ENCODE assay signal across 8 mouse cellular contexts in the genomic region with DNA sequence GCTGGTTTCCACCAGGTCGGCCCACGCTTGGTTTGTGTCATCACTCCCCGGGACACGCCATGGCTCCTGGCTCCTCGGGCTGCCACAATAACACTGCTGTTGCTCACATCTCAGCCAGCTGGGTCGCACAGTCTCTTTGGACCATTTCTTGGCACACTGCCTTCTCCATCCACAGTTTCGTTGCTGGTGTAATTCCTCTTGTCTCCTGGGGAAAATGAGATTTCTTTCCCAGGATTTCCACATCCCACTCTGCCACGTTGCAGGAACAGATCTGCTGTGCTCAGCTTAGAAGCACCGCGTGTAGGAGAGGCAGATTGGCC. TPM values are rescaled to one million over a fixed set of nuclear protein-coding genes. Genes with fewer than 3 reads are reported as not detected.
DNase-seq lines count a peak whose midpoint lies in the region; ATAC-seq and TF ChIP-seq lines count a peak whose summit lies in the region.

No protein-coding gene starts in this region.

- WGBS in forebrain, embryonic 13.5 days: 11% methylated on average over 10 of the region's 10 CpGs
- 11% methylated on average over 10 of the region's 10 CpGs for WGBS in heart, embryonic 15.5 days
- WGBS in lung, embryonic 14.5 days: 11% methylated on average over 10 of the region's 10 CpGs

- peak overlapping the region; percentile 100 for H3K9ac ChIP-seq in forebrain, embryonic 13.5 days
- peak overlapping the region; percentile 100 for H3K9ac ChIP-seq in heart, embryonic 15.5 days
- H3K9ac ChIP-seq in lung, embryonic 14.5 days: peak overlapping the region; percentile 99

- H3K27me3 ChIP-seq in forebrain, embryonic 13.5 days: no peaks in the 10 kb centered on the region
- no peaks in the 10 kb centered on the region for H3K27me3 ChIP-seq in heart, embryonic 15.5 days
- no peaks in the 10 kb centered on the region for H3K27me3 ChIP-seq in lung, embryonic 14.5 days (ENCODE audit: insufficient read depth, low read length)

- peaks cover 17% of the 10 kb centered on the region for H3K4me1 ChIP-seq in forebrain, embryonic 13.5 days
- H3K4me1 ChIP-seq in heart, embryonic 15.5 days (replicated peaks): peaks cover 18% of the 10 kb centered on the region
- H3K4me1 ChIP-seq in lung, embryonic 14.5 days (ENCODE audit: insufficient read depth): peaks cover 7% of the 10 kb centered on the region; the same call in 1 of the 2 replicates

- TF ChIP-seq CTCF in lung, embryonic 14.5 days (IDR thresholded peaks at IDR 0.05; ENCODE audit: low read depth): peak; percentile 29

- H3K4me3 ChIP-seq in forebrain, embryonic 13.5 days: peak overlapping the region; percentile 98
- peak overlapping the region; percentile 99 for H3K4me3 ChIP-seq in heart, embryonic 15.5 days
- peak overlapping the region; percentile 98 for H3K4me3 ChIP-seq in lung, embryonic 14.5 days (ENCODE audit: low read depth, low read length)

- DNase-seq in urinary bladder, adult 2 months (ENCODE audit: low spot score): peak; percentile 52
- DNase-seq in urinary bladder, postnatal 10 days (ENCODE audit: low spot score): no peak
- DNase-seq in kidney, postnatal 36 days: peak; percentile 70 to 71
- peak; percentile 91 for DNase-seq in lung, embryonic 14.5 days
- DNase-seq in retina, postnatal 1 day: peak; percentile 74

- H3K27ac ChIP-seq in forebrain, embryonic 13.5 days: peak overlapping the region; percentile 99
- peak overlapping the region; percentile 100 for H3K27ac ChIP-seq in heart, embryonic 15.5 days
- peak overlapping the region; percentile 99 for H3K27ac ChIP-seq in lung, embryonic 14.5 days (ENCODE audit: low read depth)

- H3K4me2 ChIP-seq in forebrain, embryonic 13.5 days: peak overlapping the region; percentile 74
- H3K4me2 ChIP-seq in heart, embryonic 15.5 days: peak overlapping the region; percentile 95
- peak overlapping the region; percentile 99 for H3K4me2 ChIP-seq in lung, embryonic 14.5 days

- no peaks in the 10 kb centered on the region for H3K9me3 ChIP-seq in forebrain, embryonic 13.5 days (replicated peaks)
- H3K9me3 ChIP-seq in heart, embryonic 15.5 days (replicated peaks): no peaks in the 10 kb centered on the region
- no peaks in the 10 kb centered on the region for H3K9me3 ChIP-seq in lung, embryonic 14.5 days (ENCODE audit: low read depth, low read length)

- peak; percentile 27 for ATAC-seq in forebrain, embryonic 13.5 days
- ATAC-seq in heart, embryonic 15.5 days (replicated peaks; ENCODE audit: insufficient number of reproducible peaks, insufficient read depth, low FRiP score, low read depth): no peak
- peak; percentile 25; the same call in 1 of the 2 replicates for ATAC-seq in lung, embryonic 14.5 days (ENCODE audit: insufficient read depth)
- no peak for ATAC-seq in monocyte, adult 5-6 weeks (replicated peaks; ENCODE audit: insufficient number of reproducible peaks, low FRiP score, low TSS enrichment, poor library complexity, severe bottlenecking)

- H3K36me3 ChIP-seq in forebrain, embryonic 13.5 days (ENCODE audit: poor library complexity, severe bottlenecking): no peaks in the 10 kb centered on the region
- no peaks in the 10 kb centered on the region for H3K36me3 ChIP-seq in heart, embryonic 15.5 days
- H3K36me3 ChIP-seq in lung, embryonic 14.5 days (ENCODE audit: insufficient read depth): peaks cover 3% of the 10 kb centered on the region; the same call in 1 of the 2 replicates

RNA-seq across cellular contexts. Expression of gene Ubtf, which starts 1.1 kb away (rescaled TPM):
- 45.7 and 61.5 TPM in 2 replicates for polyA plus RNA-seq in urinary bladder, adult 2 months (2012; rRNA removed)
- polyA plus RNA-seq in forebrain, embryonic 13.5 days (2015; fragmentation: Nextera tagmentation; extraction: Ambion mirVana): 96.1 and 98.8 TPM in 2 replicates
- 51.0 and 60.2 TPM in 2 replicates for polyA plus RNA-seq in heart, embryonic 15.5 days (2015; fragmentation: Nextera tagmentation; extraction: Ambion mirVana)
- 86.0 and 93.8 TPM in 2 replicates for polyA plus RNA-seq in lung, embryonic 14.5 days (2014; fragmentation: Nextera tagmentation; extraction: Ambion mirVana)
- 160 to 166 TPM (median 161 TPM) in 3 replicates for total RNA-seq in monocyte, adult 5-6 weeks (2017)

RNA-seq across cellular contexts. Expression of gene Atxn7l3, which starts 24.2 kb away (rescaled TPM):
- polyA plus RNA-seq in urinary bladder, adult 2 months (2012; rRNA removed): 36.5 and 38.6 TPM in 2 replicates
- polyA plus RNA-seq in forebrain, embryonic 13.5 days (2015; fragmentation: Nextera tagmentation; extraction: Ambion mirVana): 21.8 and 22.7 TPM in 2 replicates
- 6.8 and 8.9 TPM in 2 replicates for polyA plus RNA-seq in heart, embryonic 15.5 days (2015; fragmentation: Nextera tagmentation; extraction: Ambion mirVana)
- polyA plus RNA-seq in lung, embryonic 14.5 days (2014; fragmentation: Nextera tagmentation; extraction: Ambion mirVana): 17.4 TPM in 2 replicates
- total RNA-seq in monocyte, adult 5-6 weeks (2017): 29.9 to 43.6 TPM (median 29.9 TPM) in 3 replicates

RNA-seq across cellular contexts. Expression of gene Tmub2, which starts 35.9 kb away (rescaled TPM):
- 50.8 and 57.6 TPM in 2 replicates for polyA plus RNA-seq in urinary bladder, adult 2 months (2012; rRNA removed)
- 63.2 and 69.6 TPM in 2 replicates for polyA plus RNA-seq in forebrain, embryonic 13.5 days (2015; fragmentation: Nextera tagmentation; extraction: Ambion mirVana)
- 36.4 and 43.1 TPM in 2 replicates for polyA plus RNA-seq in heart, embryonic 15.5 days (2015; fragmentation: Nextera tagmentation; extraction: Ambion mirVana)
- polyA plus RNA-seq in lung, embryonic 14.5 days (2014; fragmentation: Nextera tagmentation; extraction: Ambion mirVana): 48.8 and 49.9 TPM in 2 replicates
- 25.7 to 34.3 TPM (median 26.5 TPM) in 3 replicates for total RNA-seq in monocyte, adult 5-6 weeks (2017)

RNA-seq across cellular contexts. Expression of gene Slc4a1, which starts 45.4 kb away (rescaled TPM):
- 0.01 TPM in 1 of 2 replicates, not detected in the other for polyA plus RNA-seq in urinary bladder, adult 2 months (2012; rRNA removed)
- polyA plus RNA-seq in forebrain, embryonic 13.5 days (2015; fragmentation: Nextera tagmentation; extraction: Ambion mirVana): 2.6 and 6.5 TPM in 2 replicates
- 20.2 and 31.9 TPM in 2 replicates for polyA plus RNA-seq in heart, embryonic 15.5 days (2015; fragmentation: Nextera tagmentation; extraction: Ambion mirVana)
- 6.0 and 6.9 TPM in 2 replicates for polyA plus RNA-seq in lung, embryonic 14.5 days (2014; fragmentation: Nextera tagmentation; extraction: Ambion mirVana)
- total RNA-seq in monocyte, adult 5-6 weeks (2017): 2.2 to 10.4 TPM (median 8.0 TPM) in 3 replicates

RNA-seq across cellular contexts. Expression of gene Asb16, which starts 52.1 kb away (rescaled TPM):
- polyA plus RNA-seq in urinary bladder, adult 2 months (2012; rRNA removed): 0.63 and 0.65 TPM in 2 replicates
- polyA plus RNA-seq in forebrain, embryonic 13.5 days (2015; fragmentation: Nextera tagmentation; extraction: Ambion mirVana): not detected in 2 replicates
- polyA plus RNA-seq in heart, embryonic 15.5 days (2015; fragmentation: Nextera tagmentation; extraction: Ambion mirVana): 0.05 and 0.06 TPM in 2 replicates
- 0.08 TPM in 1 of 2 replicates, not detected in the other for polyA plus RNA-seq in lung, embryonic 14.5 days (2014; fragmentation: Nextera tagmentation; extraction: Ambion mirVana)
- total RNA-seq in monocyte, adult 5-6 weeks (2017): not detected in 3 replicates

Comparison
In these comparisons a context has a peak if more than half of its experiments do, and no peak if none do; other contexts are left out.
1. ATAC-seq: peak in forebrain, embryonic 13.5 days (single experiment) and lung, embryonic 14.5 days (single experiment); none in heart, embryonic 15.5 days (single experiment) and monocyte, adult 5-6 weeks (single experiment).
2. Peak in every context shown above with its lines, with median percentiles within 50 percentile points of each other: H3K27ac ChIP-seq, H3K4me2 ChIP-seq, H3K4me3 ChIP-seq and H3K9ac ChIP-seq.